Mouse (Mus musculus) myocyte (in vitro differentiated cells): ENCODE results near the gene Itgb5. TPM values are rescaled to one million over a fixed set of nuclear protein-coding genes. Genes with fewer than 3 reads are reported as not detected.
A peak's percentile ranks its signal among the peaks of the same experiment; 100 is the strongest.

Source experiments
- H3K27me3 ChIP-seq: one replicate; pipeline ENCODE4 v1.6.1; 2011; ENCODE audit not compliant: control insufficient read depth, insufficient read depth, insufficient read length
- H3K36me3 ChIP-seq: one replicate; pipeline ENCODE4 v1.6.1; 2011; ENCODE audit not compliant: control insufficient read depth, insufficient read depth
- H3K4me2 ChIP-seq: one replicate; pipeline ENCODE4 v1.6.1; 2011; ENCODE audit warnings: low read depth, control low read depth
- H3K4me3 ChIP-seq: one replicate; pipeline ENCODE4 v1.5.1; 2011; ENCODE audit warnings: mild to moderate bottlenecking, control low read depth, moderate library complexity
- H3K79me2 ChIP-seq: one replicate; pipeline ENCODE4 v1.6.1; 2011; ENCODE audit not compliant: control insufficient read depth, insufficient read depth
- H3ac ChIP-seq: one replicate; pipeline ENCODE4 v1.6.1; 2011; ENCODE audit not compliant: control insufficient read depth, insufficient read length
- CEBPB ChIP-seq: IDR thresholded peaks from 2 replicates; pipeline ENCODE4 v1.6.1; 2011; ENCODE audit warnings: mild to moderate bottlenecking, moderate library complexity; ENCODE audit not compliant: poor library complexity, insufficient read depth, severe bottlenecking
- E2F4 ChIP-seq: IDR thresholded peaks from one replicate; pipeline ENCODE4 v1.6.1; 2011; ENCODE audit warnings: mild to moderate bottlenecking, control low read depth, moderate library complexity; ENCODE audit not compliant: insufficient read depth
- MAX ChIP-seq: IDR thresholded peaks from one replicate; pipeline ENCODE4 v1.6.1; 2011; ENCODE audit warnings: low read depth, mild to moderate bottlenecking, control low read depth
- MYOD1 ChIP-seq, 3 experiments: IDR thresholded peaks; one replicate each; pipeline ENCODE4 v1.6.1; 2011; ENCODE audit warnings: control low read depth in 2 of 3, low read depth in 2 of 3, mild to moderate bottlenecking in 2 of 3, moderate library complexity in 1 of 3; ENCODE audit not compliant: insufficient read length in 2 of 3, control insufficient read depth in 1 of 3
- MYOG ChIP-seq, 3 experiments: IDR thresholded peaks; one replicate each; pipeline ENCODE4 v1.6.1; 2011; ENCODE audit warnings: control low read depth in 2 of 3, low read depth in 2 of 3, mild to moderate bottlenecking in 2 of 3; ENCODE audit not compliant: insufficient read length in 2 of 3, control insufficient read depth in 1 of 3, insufficient read depth in 1 of 3
- POLR2A ChIP-seq: IDR thresholded peaks from one replicate; pipeline ENCODE4 v1.6.1; 2011; ENCODE audit warnings: low read depth, mild to moderate bottlenecking, control low read depth, moderate library complexity; ENCODE audit not compliant: insufficient read length
- POLR2AphosphoS2 ChIP-seq: IDR thresholded peaks from one replicate; pipeline ENCODE4 v1.6.1; 2011; ENCODE audit warnings: low read depth, control low read depth; ENCODE audit not compliant: insufficient read length
- REST ChIP-seq: IDR thresholded peaks from one replicate; pipeline ENCODE4 v1.6.1; 2011; ENCODE audit warnings: mild to moderate bottlenecking, control low read depth, moderate library complexity; ENCODE audit not compliant: insufficient read depth, insufficient read length
- SRF ChIP-seq: IDR thresholded peaks from one replicate; pipeline ENCODE4 v1.6.1; 2011; ENCODE audit warnings: low read depth; ENCODE audit not compliant: control insufficient read depth, insufficient read length
- TCF12 ChIP-seq: IDR thresholded peaks from one replicate; pipeline ENCODE4 v1.6.1; 2011; ENCODE audit warnings: mild to moderate bottlenecking, control low read depth; ENCODE audit not compliant: poor library complexity, insufficient read depth, severe bottlenecking
- TCF3 ChIP-seq: IDR thresholded peaks from one replicate; pipeline ENCODE4 v1.6.1; 2011; ENCODE audit warnings: low read depth, control low read depth; ENCODE audit not compliant: insufficient read length
- USF1 ChIP-seq: IDR thresholded peaks from one replicate; pipeline ENCODE4 v1.6.1; 2011; ENCODE audit warnings: low read depth, mild to moderate bottlenecking, control low read depth, moderate library complexity
- polyA plus RNA-seq: library from polyadenylated mRNA; unstranded; fragments of >200 nt; fragmentation: generic; extraction: Trizol; gene quantifications from one replicate; pipeline ENCODE4 v1.2.1, GENCODE M21; 2012; ENCODE audit warnings: missing spikeins

The Itgb5 gene
- polyA plus RNA-seq, 1 experiment: 114 TPM

- no peak overlapping the region for H3K4me2 ChIP-seq
- H3K4me3 ChIP-seq: no peak overlapping the region
- H3ac ChIP-seq: no peak overlapping the region
- no peaks in the 10 kb centered on the region for H3K79me2 ChIP-seq
- no peaks in the 10 kb centered on the region for H3K27me3 ChIP-seq
- H3K36me3 ChIP-seq: peaks cover 16% of the 10 kb centered on the region
- TF ChIP-seq E2F4 (no peak), POLR2AphosphoS2 (peak; percentile 34), CEBPB (peak; percentile 92)
Measured at GRCm38 (mm10) chr16:33950830-33951229, 121.4 kb downstream of the Itgb5 start.

DNA sequence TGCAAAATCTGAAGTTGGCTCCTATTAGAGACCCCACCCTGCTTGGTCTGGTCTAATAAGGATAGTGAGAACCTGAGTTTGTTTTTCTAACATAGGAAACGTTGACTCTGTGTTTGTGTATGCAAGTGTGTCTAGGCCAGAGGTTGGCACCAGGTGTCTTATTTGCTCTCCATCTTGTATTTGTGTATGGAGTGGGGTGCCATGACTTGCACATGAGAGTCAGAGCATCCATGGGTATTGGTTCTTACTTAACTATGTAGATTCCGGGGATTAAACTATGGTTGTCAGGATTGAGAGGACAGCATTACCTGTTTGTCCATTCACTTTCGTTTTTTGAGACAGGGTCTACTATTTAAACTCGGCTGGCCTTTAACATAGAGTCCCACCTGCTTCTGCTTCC lies 123.5 kb downstream of the Itgb5 start:
- H3ac ChIP-seq: no peak overlapping the region
- H3K79me2 ChIP-seq: no peaks in the 10 kb centered on the region
- H3K4me2 ChIP-seq: no peak overlapping the region
- H3K27me3 ChIP-seq: no peaks in the 10 kb centered on the region
- no peak for TF ChIP-seq CEBPB
- no peak for TF ChIP-seq MYOG (IDR thresholded peaks at IDR 0.05; ENCODE audit: control insufficient read depth in 1 of 3, insufficient read depth in 1 of 3, insufficient read length in 2 of 3, low read depth in 2 of 3)
- TF ChIP-seq MAX: no peak
- peaks cover 24% of the 10 kb centered on the region for H3K36me3 ChIP-seq
- H3K4me3 ChIP-seq: no peak overlapping the region

GRCm38 (mm10) chr16:33954793-33955192 lies 125.3 kb downstream of the Itgb5 start:
- Histone ChIP-seq H3ac (no peak overlapping the region), H3K79me2 (no peaks in the 10 kb centered on the region), H3K36me3 (peaks cover 34% of the 10 kb centered on the region), H3K4me2 (no peak overlapping the region), H3K27me3 (no peaks in the 10 kb centered on the region), H3K4me3 (no peak overlapping the region)
- TF ChIP-seq SRF (no peak), MAX (no peak), POLR2A (no peak), MYOD1 (IDR thresholded peaks at IDR 0.05; ENCODE audit: control insufficient read depth in 1 of 3, insufficient read length in 2 of 3, low read depth in 2 of 3) (no peak), REST (no peak), TCF3 (no peak), POLR2AphosphoS2 (no peak), TCF12 (no peak), MYOG (IDR thresholded peaks at IDR 0.05; ENCODE audit: control insufficient read depth in 1 of 3, insufficient read depth in 1 of 3, insufficient read length in 2 of 3, low read depth in 2 of 3) (no peak), E2F4 (no peak), CEBPB (no peak), USF1 (no peak)

DNA sequence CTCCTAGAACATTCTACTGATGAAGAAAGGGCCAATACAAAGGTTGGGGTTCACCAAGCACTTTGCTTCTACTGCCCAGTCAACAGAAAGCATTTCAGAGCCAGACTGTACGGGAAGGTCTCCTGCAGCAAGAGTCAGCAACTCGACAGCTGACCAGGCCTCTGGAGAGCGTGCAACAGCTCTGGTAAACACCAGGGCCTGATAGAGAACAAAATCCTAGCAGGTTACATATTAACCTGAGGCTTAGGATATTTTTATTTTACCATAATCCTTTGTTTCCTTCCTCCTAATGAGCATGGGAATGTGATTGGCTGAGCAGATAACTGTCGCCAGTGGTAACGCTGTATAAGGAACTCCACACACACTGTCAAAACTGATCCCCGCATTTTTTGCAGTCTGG lies 134.0 kb downstream of the Itgb5 start:
- Histone ChIP-seq H3K4me3 (no peak overlapping the region), H3K36me3 (peaks cover 22% of the 10 kb centered on the region), H3K4me2 (no peak overlapping the region), H3K79me2 (peaks cover 27% of the 10 kb centered on the region), H3ac (no peak overlapping the region), H3K27me3 (no peaks in the 10 kb centered on the region)
- TF ChIP-seq CEBPB (no peak), USF1 (no peak), REST (no peak), MAX (no peak), TCF12 (no peak), SRF (no peak), POLR2AphosphoS2 (no peak), TCF3 (no peak), POLR2A (no peak), MYOG (IDR thresholded peaks at IDR 0.05; ENCODE audit: control insufficient read depth in 1 of 3, insufficient read depth in 1 of 3, insufficient read length in 2 of 3, low read depth in 2 of 3) (no peak), E2F4 (no peak), MYOD1 (IDR thresholded peaks at IDR 0.05; ENCODE audit: control insufficient read depth in 1 of 3, insufficient read length in 2 of 3, low read depth in 2 of 3) (no peak)

DNA sequence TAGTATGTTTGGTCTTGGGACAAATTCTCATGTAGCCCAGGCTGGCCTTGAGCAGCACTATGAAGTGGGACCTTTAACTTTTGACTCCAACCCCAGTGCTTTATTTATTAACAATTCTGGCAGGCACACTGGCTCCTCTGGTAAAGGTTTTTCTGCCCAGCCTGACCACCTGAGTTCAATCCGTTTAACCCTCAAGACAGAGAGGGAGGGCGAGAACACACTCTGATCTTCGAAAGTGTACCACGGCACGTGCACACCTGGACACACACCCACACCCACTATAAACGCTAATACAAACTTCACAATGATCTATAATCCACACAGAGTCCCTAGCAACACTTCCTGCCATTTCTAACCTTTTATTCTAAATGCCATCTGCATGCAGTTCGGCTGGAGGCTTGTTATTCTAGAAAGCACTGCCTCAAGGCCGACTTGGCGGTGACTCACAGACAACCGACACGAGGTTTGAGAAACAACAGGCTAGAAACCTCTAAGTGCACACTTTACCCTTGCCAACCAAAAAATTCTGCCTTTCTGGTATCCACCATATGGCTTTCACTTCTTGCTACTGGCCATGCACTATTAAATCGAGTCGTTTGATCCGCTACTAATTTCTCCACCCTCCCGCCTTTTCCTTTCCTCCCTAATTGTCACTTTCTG lies 136.5 kb downstream of the Itgb5 start:
- peaks cover 27% of the 10 kb centered on the region for H3K79me2 ChIP-seq
- TF ChIP-seq POLR2AphosphoS2: no peak
- TF ChIP-seq E2F4: no peak
- H3K36me3 ChIP-seq: peaks cover 7% of the 10 kb centered on the region
- peak overlapping the region; percentile 76 for H3K4me3 ChIP-seq
- H3ac ChIP-seq: peak overlapping the region; percentile 8
- H3K27me3 ChIP-seq: no peaks in the 10 kb centered on the region
- peak overlapping the region; percentile 93 for H3K4me2 ChIP-seq
